14 mouse cellular contexts compared by ENCODE assay signal in the genomic region with DNA sequence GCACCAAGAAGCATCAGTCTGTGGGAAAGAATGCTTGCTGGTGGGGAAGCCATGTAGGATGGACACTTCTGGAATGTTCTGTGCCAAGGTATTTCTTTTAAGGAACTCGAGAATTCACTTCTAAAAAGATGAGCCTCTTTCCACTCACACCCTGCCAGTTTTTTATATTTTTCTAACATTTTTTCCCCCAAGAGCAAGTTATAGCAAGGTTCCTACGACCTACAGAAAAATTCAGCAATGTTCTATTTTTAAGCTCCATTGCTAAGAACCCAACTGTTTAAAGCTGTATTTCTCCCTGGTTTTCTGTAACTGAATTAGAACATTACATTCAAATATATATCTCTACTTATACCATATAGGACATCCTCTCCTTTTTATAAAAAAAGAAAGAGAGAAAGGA.
"Had no signal": no experiment of that assay in that cellular context is flagged by ENCODE, and none has a peak within 500 bp of the region (broad histone marks: within the 10 kb centered on the region; RNA-seq: fewer than 3 reads in every experiment).

No protein-coding gene starts in this region.

- DNase-seq: lung, adult 18-20 months; lung, embryonic 14.5 days; lung, postnatal 10 days; lung, postnatal 4 days; midbrain, embryonic 14.5 days; retina, postnatal 1 day; right cerebral cortex, adult 18-20 months; right cerebral cortex, postnatal 25 days; right cerebral cortex, postnatal 4 days; spleen, adult 18-20 months; thymus, adult 18-20 months; thymus, postnatal 14 days; thymus, postnatal 36 days had no signal

- ATAC-seq: midbrain, embryonic 16.5 days had no signal
